Mouse (Mus musculus) kidney, postnatal 0 days (tissue): Measurements from ENCODE around the gene Grik4. TPM values are rescaled to one million over a fixed set of nuclear protein-coding genes. Genes with fewer than 3 reads are reported as not detected.
A peak's percentile ranks its signal among the peaks of the same experiment; 100 is the strongest.

Source experiments
- ATAC-seq: fragments of 200-750 bp; cut with Nextera tagmentation; replicated peaks from 2 replicates; pipeline ENCODE4 v1.8.0; 2017; ENCODE audit warnings: low read depth, moderate number of reproducible peaks, moderate TSS enrichment, moderate library complexity; ENCODE audit not compliant: low FRiP score
- DNase-seq: peaks from one replicate; pipeline ENCODE4 v3.0.0-alpha.2; 2016; ENCODE audit warnings: low spot score
- H3K27ac ChIP-seq: fragments of 300-500 bp; sonication (generic); 2 replicates; pipeline ENCODE4 v1.5.1; 2014; ENCODE audit warnings: mild to moderate bottlenecking
- H3K27me3 ChIP-seq: fragments of 300-500 bp; sonication (generic); 2 replicates; pipeline ENCODE4 v1.6.1; 2014; ENCODE audit warnings: low read length, mixed read lengths; ENCODE audit not compliant: insufficient read depth
- H3K36me3 ChIP-seq: fragments of 300-500 bp; sonication (generic); 2 replicates; pipeline ENCODE4 v1.6.1; 2014; ENCODE audit warnings: low read length, mixed read lengths; ENCODE audit not compliant: insufficient read depth
- H3K4me1 ChIP-seq: fragments of 300-500 bp; sonication (generic); replicated peaks from 2 replicates; pipeline ENCODE4 v1.6.1; 2014; ENCODE audit warnings: antibody characterized with exemption, low read length, mixed read lengths; ENCODE audit not compliant: insufficient read depth
- H3K4me2 ChIP-seq: fragments of 300-500 bp; sonication (generic); 2 replicates; pipeline ENCODE4 v1.6.1; 2014; ENCODE audit warnings: mild to moderate bottlenecking, low read length, moderate library complexity, mixed read lengths
- H3K4me3 ChIP-seq: fragments of 300-500 bp; sonication (generic); replicated peaks from 2 replicates; pipeline ENCODE4 v1.5.1; 2014; ENCODE audit warnings: low read depth, low read length
- H3K9ac ChIP-seq: fragments of 300-500 bp; sonication (generic); 2 replicates; pipeline ENCODE4 v1.6.1; 2014; ENCODE audit warnings: low read depth, low read length
- H3K9me3 ChIP-seq: fragments of 300-500 bp; sonication (generic); replicated peaks from 2 replicates; pipeline ENCODE4 v1.6.1; 2016; ENCODE audit warnings: low read length, inconsistent platforms, mixed read lengths
- CTCF ChIP-seq: IDR thresholded peaks from 2 replicates; pipeline ENCODE4 v1.5.1; 2016; ENCODE audit warnings: antibody characterized with exemption, low read depth, mild to moderate bottlenecking, moderate library complexity
- WGBS: fragments of 180-500 bp; shearing (Covaris S2); extraction: QIAGEN DNeasy Blood & Tissue Kit; methylation state at CpG from one replicate; pipeline ENCODE4 v1.1.7; 2014; 5-methylcytosine and 5-hydroxymethylcytosine counted together
- polyA plus RNA-seq: library from polyadenylated mRNA; unstranded; fragments of >200 nt; fragmentation: Nextera tagmentation; extraction: Ambion mirVana; gene quantifications from 2 replicates; pipeline ENCODE4 v1.2.1, GENCODE M21; 2015

The Grik4 gene
- polyA plus RNA-seq, 1 experiment from 2014 or later = 2.0 TPM

DNA sequence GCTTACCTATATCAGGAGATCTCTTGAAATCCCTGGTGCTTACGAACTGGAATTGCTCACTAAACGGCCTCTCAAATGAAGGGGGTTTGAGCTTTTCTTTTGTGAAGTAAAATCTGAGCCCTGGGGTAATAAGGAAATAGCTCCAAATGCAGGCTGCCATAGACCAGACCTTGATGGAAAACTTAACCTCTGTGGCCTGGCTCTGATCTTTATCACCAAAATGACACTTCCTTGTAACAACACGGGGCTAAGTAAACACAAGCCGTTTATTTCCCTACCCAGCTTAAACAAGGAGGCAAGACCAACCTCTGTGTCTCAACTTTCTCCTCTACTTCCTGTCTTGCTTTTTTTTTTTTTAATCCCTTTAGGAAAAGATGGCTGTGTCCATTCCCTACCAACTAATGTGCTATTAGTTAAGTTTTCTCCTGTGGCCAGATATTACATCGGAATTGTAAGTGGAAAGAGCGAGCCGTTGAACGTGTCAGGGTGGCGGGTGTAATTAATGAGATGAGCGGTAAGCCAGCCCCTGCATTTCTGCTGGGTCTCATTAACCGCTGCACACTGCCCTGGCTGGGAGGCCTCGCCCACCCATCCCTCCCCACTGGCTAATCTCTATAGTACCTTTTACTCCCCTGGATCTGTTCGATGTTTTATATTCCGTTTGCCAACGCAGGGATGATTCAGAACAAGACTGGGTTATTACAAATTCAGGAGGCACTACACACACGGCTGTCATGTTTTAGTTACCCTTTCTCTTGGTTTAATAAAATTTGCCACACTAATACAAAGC lies 47.7 kb downstream of the Grik4 start:
- peaks cover 13% of the 10 kb centered on the region; the same call in 1 of the 2 replicates for H3K4me1 ChIP-seq
- no peaks in the 10 kb centered on the region for H3K36me3 ChIP-seq
- no peak overlapping the region for H3K27ac ChIP-seq
- H3K4me2 ChIP-seq = peak overlapping the region; percentile 91
- DNase-seq (peak; percentile 44), ATAC-seq (no peak)
- 7% methylated on average over 16 of the region's 16 CpGs for WGBS
- H3K27me3 ChIP-seq = no peaks in the 10 kb centered on the region
- H3K4me3 ChIP-seq = peak overlapping the region; percentile 47
- peak overlapping the region; percentile 41; the same call in 1 of the 2 replicates for H3K9ac ChIP-seq
- TF ChIP-seq CTCF = no peak
- H3K9me3 ChIP-seq = no peaks in the 10 kb centered on the region

GRCm38 (mm10) chr9:42892765-42893164 lies 51.5 kb downstream of the Grik4 start:
- no peak for DNase-seq
- Histone ChIP-seq H3K27ac (no peak overlapping the region), H3K4me1 (peaks cover 10% of the 10 kb centered on the region; the same call in 1 of the 2 replicates), H3K36me3 (no peaks in the 10 kb centered on the region), H3K27me3 (no peaks in the 10 kb centered on the region), H3K9ac (no peak overlapping the region), H3K4me2 (no peak overlapping the region), H3K4me3 (no peak overlapping the region), H3K9me3 (no peaks in the 10 kb centered on the region)
- TF ChIP-seq CTCF = no peak
- 84% methylated on average over 8 of the region's 8 CpGs for WGBS
- no peak for ATAC-seq

DNA sequence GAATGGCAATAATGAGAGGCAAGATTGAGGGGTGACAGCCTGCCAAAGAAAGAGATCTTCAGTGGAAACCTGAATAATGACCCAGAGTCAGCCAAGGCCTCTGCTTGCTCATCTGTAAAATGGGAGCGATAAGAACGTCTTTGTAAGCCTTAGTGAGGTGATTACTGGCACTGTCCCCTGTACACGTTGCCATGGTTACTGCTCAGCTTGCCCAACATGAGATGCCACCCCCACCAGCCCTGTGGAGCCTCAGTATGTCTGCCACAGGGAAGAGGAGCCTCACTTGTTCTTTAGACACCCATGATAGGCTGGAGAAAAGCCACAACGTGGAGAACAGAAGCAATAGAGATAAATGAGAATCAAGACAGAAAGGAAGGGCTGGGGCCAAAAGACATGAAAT lies 56.4 kb downstream of the Grik4 start:
- H3K9ac ChIP-seq = no peak overlapping the region
- 0 out of 2 replicates have a peak, but pooled peaks cover 7% of the 10 kb centered on the region for H3K4me1 ChIP-seq
- 82% methylated on average over 4 of the region's 4 CpGs for WGBS
- H3K9me3 ChIP-seq = no peaks in the 10 kb centered on the region
- no peak for DNase-seq
- H3K27ac ChIP-seq = no peak overlapping the region
- ATAC-seq = no peak
- no peak overlapping the region for H3K4me2 ChIP-seq
- no peaks in the 10 kb centered on the region for H3K36me3 ChIP-seq
- H3K4me3 ChIP-seq = no peak overlapping the region
- no peak for TF ChIP-seq CTCF
- no peaks in the 10 kb centered on the region for H3K27me3 ChIP-seq

- no peak for DNase-seq
- Histone ChIP-seq H3K36me3 (no peaks in the 10 kb centered on the region), H3K4me1 (0 out of 2 replicates have a peak, but pooled peaks cover 7% of the 10 kb centered on the region), H3K4me3 (no peak overlapping the region), H3K9me3 (no peaks in the 10 kb centered on the region), H3K27me3 (no peaks in the 10 kb centered on the region), H3K27ac (no peak overlapping the region), H3K9ac (no peak overlapping the region), H3K4me2 (no peak overlapping the region)
- TF ChIP-seq CTCF = no peak
- ATAC-seq = no peak
- WGBS = 15% methylated on average over 15 of the region's 15 CpGs
Measured at GRCm38 (mm10) chr9:42886112-42886766, 58.1 kb downstream of the Grik4 start.

- H3K36me3 ChIP-seq = no peaks in the 10 kb centered on the region
- TF ChIP-seq CTCF = no peak
- H3K27me3 ChIP-seq = no peaks in the 10 kb centered on the region
- H3K4me3 ChIP-seq = no peak overlapping the region
- DNase-seq = no peak
- no peak for ATAC-seq
- no peaks in the 10 kb centered on the region for H3K9me3 ChIP-seq
- H3K27ac ChIP-seq = no peak overlapping the region
- H3K9ac ChIP-seq = no peak overlapping the region
- no peak overlapping the region for H3K4me2 ChIP-seq
- WGBS = 31% methylated on average over 8 of the region's 8 CpGs
- H3K4me1 ChIP-seq = 0 out of 2 replicates have a peak, but pooled peaks cover 7% of the 10 kb centered on the region
Measured at GRCm38 (mm10) chr9:42885566-42885965, 58.7 kb downstream of the Grik4 start.

GRCm38 (mm10) chr9:42885123-42885522 lies 59.2 kb downstream of the Grik4 start:
- ATAC-seq = no peak
- no peak for DNase-seq
- Histone ChIP-seq H3K27ac (no peak overlapping the region), H3K9me3 (no peaks in the 10 kb centered on the region), H3K36me3 (no peaks in the 10 kb centered on the region), H3K4me3 (no peak overlapping the region), H3K4me2 (no peak overlapping the region), H3K4me1 (0 out of 2 replicates have a peak, but pooled peaks cover 7% of the 10 kb centered on the region), H3K27me3 (no peaks in the 10 kb centered on the region), H3K9ac (no peak overlapping the region)
- TF ChIP-seq CTCF = no peak
- 53% methylated on average over 11 of the region's 11 CpGs for WGBS
